Mouse (Mus musculus) heart, embryonic 13.5 days (tissue): Measurements from ENCODE around the gene Hoxa4. TPM values are rescaled to one million over a fixed set of nuclear protein-coding genes. Genes with fewer than 3 reads are reported as not detected.

Source experiments
- ATAC-seq: fragments of 200-750 bp; cut with Nextera tagmentation; 2 replicates; pipeline ENCODE4 v1.8.0; 2017; ENCODE audit warnings: moderate TSS enrichment; ENCODE audit not compliant: insufficient number of reproducible peaks, low FRiP score, low TSS enrichment; ENCODE audit errors: extremely low read depth
- H3K27ac ChIP-seq: fragments of 300-500 bp; sonication (generic); replicated peaks from 2 replicates; pipeline ENCODE4 v1.5.1; 2015; ENCODE audit warnings: moderate library complexity, mild to moderate bottlenecking, inconsistent platforms
- H3K27me3 ChIP-seq: fragments of 300-500 bp; sonication (generic); replicated peaks from 2 replicates; pipeline ENCODE4 v1.6.1; 2015; ENCODE audit warnings: mild to moderate bottlenecking, inconsistent platforms
- H3K36me3 ChIP-seq: fragments of 300-500 bp; sonication (generic); 2 replicates; pipeline ENCODE4 v1.6.1; 2015; ENCODE audit warnings: mild to moderate bottlenecking, inconsistent platforms
- H3K4me1 ChIP-seq: fragments of 300-500 bp; sonication (generic); 2 replicates; pipeline ENCODE4 v1.6.1; 2015; ENCODE audit warnings: inconsistent platforms
- H3K4me2 ChIP-seq: fragments of 300-500 bp; sonication (generic); 2 replicates; pipeline ENCODE4 v1.6.1; 2015; ENCODE audit warnings: inconsistent platforms, mild to moderate bottlenecking, moderate library complexity
- H3K4me3 ChIP-seq: fragments of 300-500 bp; sonication (generic); 2 replicates; pipeline ENCODE4 v1.5.1; 2015; ENCODE audit warnings: moderate library complexity, mild to moderate bottlenecking, inconsistent platforms
- H3K9ac ChIP-seq: fragments of 300-500 bp; sonication (generic); 2 replicates; pipeline ENCODE4 v1.6.1; 2015; ENCODE audit warnings: inconsistent platforms, mild to moderate bottlenecking, moderate library complexity
- H3K9me3 ChIP-seq: fragments of 300-500 bp; sonication (generic); 2 replicates; pipeline ENCODE4 v1.6.1; 2016; ENCODE audit warnings: inconsistent platforms
- WGBS: fragments of 180-500 bp; shearing (Covaris S2); methylation state at CpG from one replicate; pipeline ENCODE4 v1.1.7; 2015; ENCODE audit warnings: mixed read lengths; 5-methylcytosine and 5-hydroxymethylcytosine counted together
- polyA plus RNA-seq: library from polyadenylated mRNA; unstranded; fragments of >200 nt; fragmentation: Nextera tagmentation; extraction: Ambion mirVana; gene quantifications from 2 replicates; pipeline ENCODE4 v1.2.1, GENCODE M21; 2015

Gene Hoxa4
- polyA plus RNA-seq, 1 experiment from 2014 or later, result 0.74 TPM

GRCm38 (mm10) chr6:52220003-52220864 lies 28.7 kb upstream of the Hoxa4 start:
- WGBS, result 18% methylated on average over 32 of the region's 32 CpGs
- peaks cover 20% of the 10 kb centered on the region for H3K4me1 ChIP-seq
- no peak overlapping the region for H3K4me3 ChIP-seq
- no peaks in the 10 kb centered on the region for H3K36me3 ChIP-seq
- H3K9me3 ChIP-seq, result no peaks in the 10 kb centered on the region
- no peak overlapping the region for H3K27ac ChIP-seq
- H3K4me2 ChIP-seq, result no peak overlapping the region
- peaks cover 100% of the 10 kb centered on the region for H3K27me3 ChIP-seq
- H3K9ac ChIP-seq, result no peak overlapping the region
- ATAC-seq, result no peak

- peaks cover 20% of the 10 kb centered on the region for H3K4me1 ChIP-seq
- H3K4me2 ChIP-seq, result no peak overlapping the region
- 29% methylated on average over 9 of the region's 9 CpGs for WGBS
- no peaks in the 10 kb centered on the region for H3K36me3 ChIP-seq
- no peak for ATAC-seq
- no peak overlapping the region for H3K9ac ChIP-seq
- no peaks in the 10 kb centered on the region for H3K9me3 ChIP-seq
- no peak overlapping the region for H3K27ac ChIP-seq
- peaks cover 100% of the 10 kb centered on the region for H3K27me3 ChIP-seq
- no peak overlapping the region for H3K4me3 ChIP-seq
Observed at GRCm38 (mm10) chr6:52219234-52219942, 27.8 kb upstream of the Hoxa4 start.

GRCm38 (mm10) chr6:52218643-52219215 lies 27.2 kb upstream of the Hoxa4 start:
- Histone ChIP-seq H3K4me2 (no peak overlapping the region), H3K9ac (no peak overlapping the region), H3K27me3 (peaks cover 100% of the 10 kb centered on the region), H3K9me3 (no peaks in the 10 kb centered on the region), H3K27ac (no peak overlapping the region), H3K36me3 (no peaks in the 10 kb centered on the region), H3K4me3 (no peak overlapping the region), H3K4me1 (peaks cover 20% of the 10 kb centered on the region)
- no peak for ATAC-seq
- WGBS, result 11% methylated on average over 14 of the region's 14 CpGs

GRCm38 (mm10) chr6:52217895-52218642 lies 26.5 kb upstream of the Hoxa4 start:
- 5% methylated on average over 23 of the region's 23 CpGs for WGBS
- peaks cover 22% of the 10 kb centered on the region for H3K4me1 ChIP-seq
- no peak overlapping the region for H3K9ac ChIP-seq
- no peaks in the 10 kb centered on the region for H3K9me3 ChIP-seq
- H3K27me3 ChIP-seq, result peaks cover 100% of the 10 kb centered on the region
- H3K27ac ChIP-seq, result no peak overlapping the region
- no peaks in the 10 kb centered on the region for H3K36me3 ChIP-seq
- H3K4me3 ChIP-seq, result peak overlapping the region; percentile 43
- ATAC-seq, result no peak
- H3K4me2 ChIP-seq, result peak overlapping the region; percentile 62; the same call in 1 of the 2 replicates

DNA sequence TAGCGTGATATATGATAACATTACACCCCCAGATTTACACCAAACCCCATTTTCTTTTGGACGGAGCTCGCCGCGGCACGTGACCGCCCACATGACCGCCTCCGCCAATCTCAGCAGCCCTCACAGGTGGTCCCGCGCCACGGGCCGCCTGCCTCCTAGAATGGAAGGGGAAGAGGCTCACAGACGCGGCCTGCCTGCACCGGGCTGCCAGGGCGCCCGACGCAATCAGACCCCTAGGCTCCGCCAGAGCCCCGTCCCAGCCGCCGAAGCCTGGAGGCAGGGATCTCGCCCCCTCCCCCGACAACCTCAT lies 25.9 kb upstream of the Hoxa4 start:
- no peaks in the 10 kb centered on the region for H3K36me3 ChIP-seq
- H3K4me1 ChIP-seq, result peaks cover 28% of the 10 kb centered on the region
- H3K9me3 ChIP-seq, result no peaks in the 10 kb centered on the region
- ATAC-seq, result no peak
- H3K4me2 ChIP-seq, result peak overlapping the region; percentile 62
- no peak overlapping the region for H3K9ac ChIP-seq
- H3K27me3 ChIP-seq, result peaks cover 100% of the 10 kb centered on the region
- WGBS, result under 1% methylated on average over 25 of the region's 25 CpGs
- no peak overlapping the region for H3K27ac ChIP-seq
- H3K4me3 ChIP-seq, result peak overlapping the region; percentile 43

DNA sequence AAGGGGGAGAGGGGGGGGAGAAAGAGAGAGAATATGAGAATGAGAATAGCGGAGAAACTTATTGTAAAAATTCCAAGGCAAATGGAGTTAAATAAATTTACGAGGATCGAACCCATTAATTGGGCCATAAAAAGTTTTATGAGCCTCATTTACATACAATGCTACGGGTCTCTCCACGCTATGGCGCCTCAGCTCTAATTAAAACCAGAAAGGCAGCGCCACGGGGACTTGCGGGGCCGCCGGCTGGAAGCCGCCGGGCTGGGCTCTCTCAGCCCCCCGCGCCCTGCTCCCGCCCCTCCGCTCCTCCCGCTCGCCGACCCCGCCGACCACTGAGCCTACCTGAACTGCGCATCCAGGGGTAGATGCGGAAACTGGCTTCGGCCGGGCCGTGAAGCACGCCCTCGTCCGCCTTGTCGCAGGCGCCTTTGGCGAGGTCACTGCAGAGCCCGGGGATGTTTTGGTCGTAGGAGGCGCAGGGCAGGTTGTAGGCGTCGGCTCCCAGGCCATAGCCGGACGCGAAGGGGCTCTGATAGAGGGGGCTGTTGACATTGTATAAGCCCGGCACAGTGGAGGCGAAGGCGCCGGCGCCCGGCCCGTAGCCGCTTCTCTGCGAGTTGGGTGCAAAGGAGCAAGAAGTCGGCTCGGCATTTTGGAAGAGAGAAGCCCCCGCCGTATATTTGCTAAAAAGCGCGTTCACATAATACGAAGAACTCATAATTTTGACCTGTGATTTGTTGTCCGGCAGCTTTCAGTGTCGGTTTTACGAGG lies 25.3 kb upstream of the Hoxa4 start:
- peaks cover 27% of the 10 kb centered on the region for H3K4me1 ChIP-seq
- peaks cover 100% of the 10 kb centered on the region for H3K27me3 ChIP-seq
- H3K4me2 ChIP-seq, result peak overlapping the region; percentile 62
- 0 out of 2 replicates have a peak overlapping the region, but pooled peaks have one; percentile 38 for H3K9ac ChIP-seq
- H3K9me3 ChIP-seq, result no peaks in the 10 kb centered on the region
- no peak for ATAC-seq
- no peaks in the 10 kb centered on the region for H3K36me3 ChIP-seq
- no peak overlapping the region for H3K27ac ChIP-seq
- WGBS, result 2% methylated on average over 60 of the region's 60 CpGs
- H3K4me3 ChIP-seq, result peak overlapping the region; percentile 43

DNA sequence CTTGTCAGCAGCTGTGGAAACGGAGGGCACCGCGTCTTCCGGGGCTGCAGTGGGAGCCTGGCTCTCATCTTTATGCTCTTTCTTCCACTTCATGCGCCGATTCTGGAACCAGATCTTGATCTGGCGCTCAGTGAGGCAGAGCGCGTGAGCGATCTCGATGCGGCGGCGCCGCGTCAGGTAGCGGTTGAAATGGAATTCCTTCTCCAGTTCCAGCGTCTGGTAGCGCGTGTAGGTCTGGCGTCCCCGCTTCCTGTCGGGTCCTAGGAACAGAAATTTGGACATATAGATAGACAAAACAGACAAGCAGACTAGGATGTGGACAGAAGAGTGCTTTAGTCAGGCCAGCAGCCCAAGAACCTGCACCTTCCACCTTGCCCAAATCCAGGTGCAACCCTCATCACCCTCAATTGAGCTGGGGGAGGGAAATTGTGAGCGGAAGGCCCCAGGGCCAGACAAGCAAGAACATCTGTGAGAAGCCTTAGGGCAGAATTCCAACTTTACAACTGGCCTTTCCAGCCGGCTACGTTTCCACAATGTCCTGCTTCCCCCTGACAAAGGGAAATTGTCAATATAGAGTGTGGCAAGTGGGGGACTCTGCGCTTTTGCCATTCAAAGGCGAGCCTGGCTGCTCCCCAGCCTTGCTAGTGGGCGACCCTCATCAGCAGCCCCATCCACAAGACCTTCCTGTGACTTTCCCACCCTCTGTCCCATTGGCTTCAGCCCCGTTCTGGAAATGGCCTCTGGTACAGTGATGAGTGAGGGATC lies 24.4 kb upstream of the Hoxa4 start:
- H3K36me3 ChIP-seq, result no peaks in the 10 kb centered on the region
- 3% methylated on average over 30 of the region's 30 CpGs for WGBS
- peaks cover 27% of the 10 kb centered on the region for H3K4me1 ChIP-seq
- no peaks in the 10 kb centered on the region for H3K9me3 ChIP-seq
- H3K9ac ChIP-seq, result no peak overlapping the region
- peak overlapping the region; percentile 24; the same call in 1 of the 2 replicates for H3K4me2 ChIP-seq
- peaks cover 100% of the 10 kb centered on the region for H3K27me3 ChIP-seq
- H3K27ac ChIP-seq, result no peak overlapping the region
- no peak for ATAC-seq
- H3K4me3 ChIP-seq, result 0 out of 2 replicates have a peak overlapping the region, but pooled peaks have one; percentile 13

DNA sequence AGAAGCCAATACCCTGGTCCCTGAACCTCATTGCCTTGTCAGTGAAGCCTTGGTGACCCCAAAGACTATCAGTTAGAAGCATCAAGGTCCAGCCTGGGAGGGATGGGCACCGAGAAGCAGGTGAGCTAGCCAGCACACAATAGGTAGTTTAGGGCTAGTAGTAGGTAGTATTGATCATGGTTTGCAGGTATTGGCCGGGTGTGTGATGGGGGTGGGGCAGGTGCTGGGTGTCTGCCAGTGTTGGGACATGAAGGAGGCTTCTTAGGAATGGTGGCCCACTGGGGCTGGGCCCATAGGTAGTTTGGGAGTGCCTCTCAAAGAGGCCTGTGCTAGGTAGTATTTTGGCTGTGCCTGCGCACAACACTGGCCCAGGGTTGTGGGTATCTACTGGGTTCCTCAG lies 23.5 kb upstream of the Hoxa4 start:
- no peak for ATAC-seq
- Histone ChIP-seq H3K9me3 (no peaks in the 10 kb centered on the region), H3K9ac (no peak overlapping the region), H3K4me3 (no peak overlapping the region), H3K36me3 (no peaks in the 10 kb centered on the region), H3K4me2 (no peak overlapping the region), H3K27me3 (peaks cover 100% of the 10 kb centered on the region), H3K27ac (no peak overlapping the region), H3K4me1 (peaks cover 27% of the 10 kb centered on the region)
- 17% methylated on average over 3 of the region's 3 CpGs for WGBS

- H3K27ac ChIP-seq, result no peak overlapping the region
- H3K4me2 ChIP-seq, result no peak overlapping the region
- H3K9me3 ChIP-seq, result no peaks in the 10 kb centered on the region
- 19% methylated on average over 5 of the region's 5 CpGs for WGBS
- H3K27me3 ChIP-seq, result peaks cover 100% of the 10 kb centered on the region
- no peaks in the 10 kb centered on the region for H3K36me3 ChIP-seq
- peaks cover 27% of the 10 kb centered on the region for H3K4me1 ChIP-seq
- H3K9ac ChIP-seq, result no peak overlapping the region
- ATAC-seq, result no peak
- H3K4me3 ChIP-seq, result no peak overlapping the region
Observed at GRCm38 (mm10) chr6:52214271-52214670, 22.7 kb upstream of the Hoxa4 start.
